Mouse (Mus musculus): Measurements from ENCODE around the gene Nwd2.

Gene Nwd2

DNA sequence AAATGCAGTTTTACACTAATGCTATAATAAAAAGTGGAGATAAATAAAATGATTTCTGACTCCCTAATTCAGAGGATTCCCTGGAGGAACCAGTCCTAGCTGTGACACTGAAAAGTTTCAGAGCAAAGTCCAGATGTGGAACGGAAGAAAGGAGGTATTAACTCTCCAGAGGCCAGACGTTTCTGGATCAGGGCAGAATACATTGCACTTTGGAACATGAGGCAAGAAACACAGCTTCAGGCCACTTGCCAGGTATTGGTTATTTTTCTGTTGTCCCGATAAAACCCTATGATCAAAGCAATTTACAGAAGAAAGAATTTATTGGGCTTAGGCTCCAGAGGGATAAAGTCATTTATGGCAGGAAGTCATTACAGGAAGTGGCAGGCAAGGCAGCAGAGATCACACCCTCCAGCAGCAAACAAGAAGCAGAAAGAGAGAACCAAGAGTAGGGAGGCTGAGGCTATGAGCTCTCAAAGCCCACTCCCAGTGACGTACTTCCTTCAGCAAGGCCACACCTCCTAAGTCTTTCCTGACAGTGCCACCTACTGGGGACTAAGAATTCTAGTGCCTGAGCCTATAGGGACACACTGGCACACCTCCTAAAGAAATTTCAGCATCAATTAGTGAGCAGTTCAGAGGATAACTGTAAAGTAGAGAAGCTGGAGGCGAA lies 106.3 kb downstream of the Nwd2 start:
- no peak for DNase-seq (ENCODE audit: low read depth in 2 of 2, low spot score in 2 of 2)

DNA sequence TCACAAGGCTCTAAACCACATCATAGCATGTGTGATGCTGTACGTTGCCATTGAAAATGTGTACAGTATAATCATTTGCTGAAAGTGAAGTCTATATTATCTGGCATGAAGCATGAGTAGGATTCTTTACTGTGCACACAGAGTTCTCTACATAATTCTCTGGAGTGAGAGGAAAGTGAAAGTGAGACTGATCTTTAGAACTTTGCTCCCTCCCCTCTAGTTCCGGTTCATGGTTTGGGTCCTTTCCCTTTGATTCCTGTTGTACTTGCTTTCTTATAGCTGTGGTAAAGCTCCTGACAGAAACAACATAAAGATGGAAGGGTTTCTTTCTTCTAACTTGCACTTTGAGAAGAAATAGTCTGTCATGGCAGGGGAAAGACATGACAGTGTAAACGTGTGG lies 107.0 kb downstream of the Nwd2 start:
- DNase-seq (ENCODE audit: low read depth in 2 of 2, low spot score in 2 of 2): no peak

DNA sequence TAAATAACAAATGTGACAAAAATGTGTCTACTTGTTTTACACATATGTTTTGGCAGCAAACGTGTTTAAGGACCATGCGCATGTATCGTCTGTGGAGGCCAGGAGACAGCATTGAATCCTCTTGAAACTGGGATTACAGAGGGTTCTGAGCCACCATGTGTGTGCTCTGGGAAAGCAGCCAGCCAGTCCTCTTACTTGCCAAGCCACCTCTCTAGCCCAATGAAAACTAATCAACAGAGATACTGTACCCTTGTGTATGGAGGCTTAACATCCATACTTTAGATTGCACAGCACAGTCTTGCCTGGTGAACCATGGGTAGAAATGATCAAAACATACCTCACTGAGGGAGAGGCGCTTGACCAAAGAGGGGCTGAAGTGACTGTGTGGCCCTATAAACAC lies 117.0 kb downstream of the Nwd2 start:
- no peak for DNase-seq (ENCODE audit: low read depth in 2 of 2, low spot score in 2 of 2)

DNA sequence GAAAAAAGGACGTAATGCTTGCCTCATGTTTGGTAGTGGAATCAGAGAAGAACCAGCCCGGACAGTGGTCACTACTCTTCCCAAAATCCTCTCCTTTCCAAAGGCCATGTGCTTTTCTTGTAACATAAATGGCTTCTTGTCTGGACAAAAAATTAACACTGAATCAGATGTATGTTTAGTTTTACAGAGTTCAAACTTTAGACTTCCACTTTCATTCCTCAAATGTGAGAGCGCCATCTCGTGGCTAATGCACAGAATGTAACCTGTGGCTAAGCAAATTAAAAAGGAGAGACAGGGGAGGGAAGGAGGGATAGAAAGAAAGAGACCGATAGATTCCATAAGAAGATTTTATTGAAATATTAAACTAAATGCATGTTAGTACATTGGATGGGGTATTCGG lies 117.8 kb downstream of the Nwd2 start:
- peak in 1 of 2 experiments; percentile 8 for DNase-seq (ENCODE audit: low read depth in 2 of 2, low spot score in 2 of 2)

DNA sequence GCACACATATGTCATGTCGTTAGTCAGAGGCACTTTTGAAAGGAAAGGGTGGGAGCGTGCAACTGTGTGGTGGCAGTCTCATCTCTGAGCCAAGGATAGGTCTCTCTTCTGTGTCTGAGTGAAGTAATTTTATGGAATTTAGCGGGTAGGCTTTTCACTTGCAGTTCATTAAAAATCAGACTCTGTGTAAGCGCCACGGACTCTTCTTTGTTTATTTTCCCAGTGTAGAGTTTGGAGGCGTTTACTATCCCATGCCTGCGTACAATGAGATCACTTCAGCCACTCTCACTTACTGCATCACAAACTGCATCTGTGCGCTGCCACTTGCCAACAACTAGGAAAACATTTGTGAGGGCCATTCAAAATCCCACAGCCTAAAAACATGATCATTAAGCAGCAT lies 118.6 kb downstream of the Nwd2 start:
- DNase-seq (ENCODE audit: low read depth in 2 of 2, low spot score in 2 of 2): no peak

DNA sequence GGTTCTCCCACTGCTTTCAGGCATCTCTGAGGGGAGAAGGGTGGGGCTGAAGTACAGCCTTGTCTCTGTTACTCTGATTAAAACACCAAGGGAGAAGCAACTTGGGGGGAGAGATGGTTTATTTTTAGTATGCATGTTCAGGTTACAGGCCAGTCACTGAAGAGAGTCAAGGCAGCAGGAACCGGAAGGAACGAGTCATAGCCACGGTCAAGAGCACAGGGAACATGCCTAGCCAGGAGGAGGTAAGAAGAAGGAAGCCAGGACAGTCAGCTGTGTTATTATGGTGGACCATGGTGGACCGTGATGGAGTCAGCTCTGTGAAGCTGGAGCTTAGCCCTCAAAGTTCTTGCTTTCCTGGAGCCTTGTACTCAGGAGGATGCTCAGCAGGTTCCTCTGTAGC lies 119.3 kb downstream of the Nwd2 start:
- DNase-seq (ENCODE audit: low read depth in 2 of 2, low spot score in 2 of 2): no peak

DNA sequence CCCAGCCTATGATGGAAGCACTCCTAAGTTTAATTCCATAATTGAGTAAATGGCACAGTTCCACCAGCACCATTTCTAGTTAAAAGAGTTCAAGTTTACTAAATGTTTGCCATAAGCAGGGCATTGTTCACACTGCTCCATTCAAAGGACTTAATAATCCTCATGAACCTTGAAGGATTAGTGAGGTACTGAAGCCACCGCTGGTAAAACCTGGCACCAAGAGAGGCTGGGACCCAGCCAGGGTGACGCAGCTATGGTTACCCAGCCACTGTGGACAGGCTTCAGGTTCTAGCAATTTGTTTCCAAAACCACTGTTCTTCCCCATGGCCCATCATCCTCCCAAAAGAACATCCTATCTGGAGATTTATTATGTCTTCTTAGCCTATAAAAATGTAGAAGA lies 124.1 kb downstream of the Nwd2 start:
- DNase-seq (ENCODE audit: low read depth in 2 of 2, low spot score in 2 of 2): no peak

DNA sequence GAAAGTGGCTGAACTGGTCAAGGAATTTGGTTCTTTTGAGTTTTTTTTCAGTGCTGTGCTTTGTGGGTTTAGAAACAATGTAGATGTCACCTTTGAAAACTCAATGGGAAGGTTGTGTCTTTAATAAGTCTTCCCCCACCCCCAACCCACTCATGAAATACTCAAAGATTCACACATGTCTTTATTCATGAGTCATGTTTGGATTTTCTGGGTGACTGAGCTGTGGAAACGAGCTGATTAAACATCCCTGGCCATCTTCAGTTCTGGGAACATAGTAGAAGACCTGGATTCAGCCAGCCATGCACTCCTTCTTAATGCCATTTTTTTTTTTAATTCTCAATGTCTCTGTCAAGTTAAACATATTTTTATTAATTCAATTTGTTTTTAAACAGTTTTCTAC lies 124.7 kb downstream of the Nwd2 start:
- no peak for DNase-seq (ENCODE audit: low read depth in 2 of 2, low spot score in 2 of 2)

DNA sequence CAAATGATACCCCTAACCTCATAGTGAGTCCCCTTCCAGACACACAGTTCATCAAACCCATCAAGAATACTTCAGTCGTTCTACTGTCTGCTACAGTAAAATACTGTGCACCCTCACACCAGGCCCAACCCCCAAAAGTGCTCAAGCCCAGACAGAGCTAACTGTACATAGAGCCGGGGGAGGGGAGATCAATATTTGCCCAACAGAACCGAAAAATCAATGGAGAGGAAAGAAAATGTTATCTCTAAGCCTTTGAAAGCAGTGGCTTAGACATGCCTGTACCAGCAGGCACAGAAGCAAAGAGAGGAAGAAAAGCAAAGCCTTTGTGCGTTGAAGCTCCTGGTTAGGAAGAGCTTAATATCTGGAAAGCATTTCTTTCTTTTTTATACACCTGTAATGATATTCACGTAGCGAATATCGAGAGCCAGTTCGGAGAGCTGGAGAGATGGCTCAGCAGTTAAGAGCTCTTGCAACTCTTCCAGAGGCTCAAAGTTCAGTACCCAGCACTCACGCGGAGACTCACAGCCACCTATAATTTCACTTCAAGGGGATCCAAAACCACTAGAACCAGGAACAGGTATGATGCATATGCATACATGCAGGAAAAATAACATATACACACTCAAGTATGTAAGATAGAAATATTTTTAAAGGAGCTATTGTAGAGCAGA lies 139.4 kb downstream of the Nwd2 start:
- no peak for DNase-seq (ENCODE audit: low read depth in 2 of 2, low spot score in 2 of 2)

DNA sequence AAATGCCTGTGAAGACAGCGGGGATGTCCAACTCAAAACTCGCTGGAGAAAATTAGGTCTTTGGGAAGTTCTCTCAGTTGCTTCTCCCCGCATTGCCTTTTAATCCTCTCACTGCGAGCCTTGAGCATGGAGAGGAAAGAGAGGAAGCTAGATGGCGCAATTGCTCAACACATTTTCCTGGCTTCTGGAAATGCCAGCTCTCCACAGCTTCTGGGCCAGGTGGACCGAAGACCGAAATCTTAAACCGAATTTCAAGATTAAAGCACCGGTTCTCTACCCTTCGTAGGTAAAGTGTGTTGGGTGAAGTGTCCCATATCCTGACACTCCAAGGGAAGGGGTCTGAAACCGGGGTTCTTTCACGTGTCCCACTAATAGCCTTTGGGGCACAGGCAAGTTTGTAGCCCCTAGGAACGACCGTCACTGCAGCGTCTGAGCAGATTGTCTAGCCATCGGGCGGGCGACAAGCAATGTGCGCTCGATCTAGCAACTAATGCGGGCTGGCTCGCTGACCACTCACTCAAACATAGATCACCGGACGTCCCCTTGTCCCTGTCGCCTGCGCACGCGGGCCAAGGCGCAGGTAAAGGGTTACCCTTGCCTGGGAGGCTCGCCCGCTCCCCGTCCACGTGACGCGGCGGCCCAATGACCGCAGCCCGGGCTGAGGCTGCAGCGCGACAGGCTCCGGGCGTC lies 163.1 kb downstream of the Nwd2 start, which contains the start of gene 0610040J01Rik:
Gene 0610040J01Rik, plus strand, starts transcription at position 545 of the 690 bp plus-strand sequence.
- DNase-seq (ENCODE audit: low read depth in 2 of 2, low spot score in 2 of 2): peak in 1 of 2 experiments; percentile 16

DNA sequence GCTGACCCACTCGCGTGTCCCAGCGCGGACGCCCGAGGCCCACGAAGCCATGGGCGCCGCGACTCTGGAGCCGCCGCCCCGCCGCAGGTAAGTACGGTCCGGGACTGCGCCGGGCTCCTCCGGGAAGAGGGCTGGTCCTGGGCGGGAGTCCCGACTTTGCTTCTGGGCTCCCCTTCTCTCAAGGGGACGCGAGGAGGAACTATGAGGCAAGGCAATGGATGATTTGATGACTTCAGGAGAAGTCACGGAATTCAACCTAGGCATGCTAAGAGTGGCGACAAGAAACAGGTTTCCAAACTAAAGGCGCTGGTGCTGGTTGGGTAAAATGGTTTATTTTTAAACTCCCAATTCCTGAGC lies 163.6 kb downstream of the Nwd2 start:
- DNase-seq (ENCODE audit: low read depth in 2 of 2, low spot score in 2 of 2): no peak

DNA sequence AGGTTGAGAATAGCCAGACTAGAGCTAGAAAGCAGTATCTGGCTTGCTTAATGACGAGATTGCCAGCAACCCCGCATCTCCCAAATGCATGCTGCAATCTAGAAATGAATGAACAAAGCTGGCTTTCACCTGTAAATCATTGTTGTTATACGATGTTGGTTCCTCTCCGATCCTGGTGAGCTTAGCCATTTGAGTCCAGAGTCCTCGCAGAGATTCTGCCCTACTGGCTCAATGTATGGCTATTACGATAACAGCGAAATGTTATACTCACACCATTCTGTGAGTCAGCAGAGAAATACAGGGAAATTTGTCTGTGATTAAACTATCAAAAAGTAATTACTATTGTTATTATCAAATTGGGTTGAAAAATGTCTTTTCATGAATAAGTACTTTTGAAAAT lies 167.7 kb downstream of the Nwd2 start:
- no peak for DNase-seq (ENCODE audit: low read depth in 2 of 2, low spot score in 2 of 2)

DNA sequence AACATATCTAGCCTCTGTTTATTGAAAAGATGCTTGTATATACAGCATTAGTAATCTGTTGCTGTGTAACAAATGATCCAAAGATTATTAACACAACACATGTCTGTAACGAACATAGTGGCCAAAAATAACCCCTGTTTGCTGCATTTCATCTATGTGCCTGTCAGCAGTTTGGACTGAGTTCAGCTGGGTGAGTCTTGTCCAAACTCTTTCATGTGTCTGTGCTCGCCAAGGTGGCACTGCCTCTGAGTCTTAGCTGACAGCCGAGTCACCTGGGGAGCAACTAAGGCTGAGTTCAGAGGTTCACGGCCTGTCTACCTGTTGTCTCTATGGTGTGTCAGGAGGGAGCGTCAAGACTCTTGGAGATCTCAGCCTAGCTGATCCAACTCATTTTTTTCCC lies 168.4 kb downstream of the Nwd2 start:
- no peak for DNase-seq (ENCODE audit: low read depth in 2 of 2, low spot score in 2 of 2)

DNA sequence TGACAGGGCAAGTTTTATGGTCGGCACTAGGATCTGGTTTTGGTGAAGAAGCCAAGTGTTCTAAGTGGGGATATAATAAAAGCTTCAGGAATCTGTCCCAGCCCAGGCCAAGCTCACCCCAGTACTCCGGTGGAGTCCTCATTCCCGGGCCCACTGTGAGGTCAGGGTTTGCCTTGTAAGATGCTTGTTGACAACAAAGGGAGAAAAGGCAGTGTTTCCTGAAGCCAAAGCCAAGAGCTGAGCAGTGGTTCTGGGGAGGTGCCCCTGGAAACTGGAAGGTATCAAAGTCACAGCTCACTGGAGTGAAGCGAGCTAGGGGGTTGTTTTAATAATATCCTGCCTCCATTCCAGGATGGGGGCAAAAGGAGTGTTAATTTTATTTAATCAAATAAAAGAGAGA lies 170.1 kb downstream of the Nwd2 start:
- no peak for DNase-seq (ENCODE audit: low read depth in 2 of 2, low spot score in 2 of 2)

DNA sequence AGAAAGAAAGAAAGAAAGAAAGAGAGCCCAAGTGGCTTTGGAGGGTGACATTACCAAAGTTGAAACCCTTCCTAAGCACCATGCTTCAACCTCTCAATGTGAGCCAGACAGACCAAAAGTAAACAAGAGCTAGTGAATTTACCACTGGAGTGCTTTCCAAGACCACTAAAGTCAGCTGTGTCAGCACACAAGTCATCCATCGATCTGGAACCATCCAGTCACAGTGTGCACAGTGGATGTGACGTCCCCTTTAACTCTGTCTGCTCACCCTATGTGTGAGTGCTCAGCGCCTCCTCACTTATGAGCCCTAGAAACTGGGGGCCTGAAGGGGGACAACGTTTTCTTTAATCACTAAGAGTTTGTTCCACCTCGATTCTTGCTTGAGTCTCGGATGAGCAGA lies 170.6 kb downstream of the Nwd2 start:
- DNase-seq (ENCODE audit: low read depth in 2 of 2, low spot score in 2 of 2): no peak

DNA sequence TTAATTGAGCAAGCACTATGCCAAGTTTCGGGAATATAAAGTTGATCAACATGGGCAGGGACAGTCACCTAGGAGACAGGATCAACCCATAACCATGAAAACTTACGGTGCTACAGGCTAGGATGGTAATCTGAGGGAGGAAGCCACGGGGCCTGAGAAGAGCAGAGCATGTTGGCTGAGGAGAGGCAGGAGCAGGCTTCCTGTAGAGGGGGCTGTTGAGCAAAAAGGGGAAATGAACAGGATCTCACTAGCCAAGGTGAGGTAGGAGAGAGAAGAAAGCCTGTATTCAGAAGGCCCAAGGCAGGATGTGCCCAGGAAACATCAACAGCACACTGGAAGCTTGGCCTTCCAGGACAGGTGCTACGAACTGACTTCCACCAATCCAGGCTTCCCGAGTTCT lies 172.3 kb downstream of the Nwd2 start:
- no peak for DNase-seq (ENCODE audit: low read depth in 2 of 2, low spot score in 2 of 2)

DNA sequence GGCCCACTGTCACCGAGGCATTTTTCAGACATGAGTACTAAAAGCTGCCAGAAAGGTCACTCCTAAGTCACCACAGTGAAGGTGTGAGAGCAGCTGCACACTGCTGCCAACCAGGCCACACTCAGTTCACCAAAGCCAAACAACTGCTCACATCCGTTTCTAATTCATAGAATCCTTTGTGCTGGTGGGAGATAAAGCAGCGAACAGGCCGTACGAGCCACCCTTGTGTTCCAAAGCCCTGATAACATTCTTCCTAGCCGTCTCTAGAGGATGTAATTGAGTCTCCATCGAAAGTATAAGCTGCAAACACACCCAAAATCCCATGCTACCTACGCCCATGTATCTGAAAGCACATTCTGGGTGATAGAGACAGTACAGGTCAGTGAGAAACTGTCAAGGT lies 173.0 kb downstream of the Nwd2 start:
- no peak for DNase-seq (ENCODE audit: low read depth in 2 of 2, low spot score in 2 of 2)

DNA sequence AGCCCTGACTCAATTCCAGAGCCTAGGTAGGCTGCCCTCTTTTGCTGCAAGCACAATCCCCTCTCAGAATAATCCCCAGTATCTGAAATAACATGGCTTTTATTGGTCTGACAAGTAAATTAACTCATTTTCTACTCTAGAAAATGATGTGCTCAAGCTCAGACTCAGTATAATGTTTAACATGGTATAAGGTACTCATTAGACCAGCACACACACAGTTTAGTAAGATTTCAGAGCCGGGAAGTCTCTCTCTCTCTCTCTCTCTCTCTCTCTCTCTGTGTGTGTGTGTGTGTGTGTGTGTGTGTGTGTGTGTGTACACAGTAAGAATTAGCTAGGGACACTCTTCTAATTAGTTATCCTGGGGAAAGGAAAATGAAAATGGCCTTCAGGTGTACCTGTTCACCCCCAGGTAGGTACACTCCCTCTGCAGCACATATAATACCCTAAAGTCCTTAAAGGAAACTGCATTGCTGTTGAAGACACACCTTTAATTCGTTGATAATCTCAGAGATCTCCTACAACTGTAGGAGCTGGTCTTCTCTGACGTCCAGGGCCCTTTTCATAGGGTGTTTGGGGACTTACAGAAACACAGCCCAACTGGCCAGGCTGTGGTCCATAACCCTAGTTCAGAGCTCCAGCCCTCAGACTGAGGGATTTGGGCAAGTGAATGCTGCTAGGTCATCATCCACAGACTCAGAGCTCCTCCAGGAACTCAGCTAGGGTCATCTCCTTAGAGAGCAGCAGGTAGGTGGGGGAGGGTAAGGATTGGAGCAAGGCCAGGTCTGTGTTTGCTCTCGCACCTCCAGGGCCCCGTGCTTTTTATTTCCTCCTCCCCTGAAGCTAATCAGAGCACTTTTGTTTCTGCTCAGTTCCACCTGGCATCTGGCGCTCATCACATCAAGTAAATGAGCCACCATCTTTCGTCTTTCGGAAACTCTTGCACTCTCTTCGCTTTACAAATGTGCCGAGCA lies 174.7 kb downstream of the Nwd2 start:
- no peak for DNase-seq (ENCODE audit: low read depth in 2 of 2, low spot score in 2 of 2)

DNA sequence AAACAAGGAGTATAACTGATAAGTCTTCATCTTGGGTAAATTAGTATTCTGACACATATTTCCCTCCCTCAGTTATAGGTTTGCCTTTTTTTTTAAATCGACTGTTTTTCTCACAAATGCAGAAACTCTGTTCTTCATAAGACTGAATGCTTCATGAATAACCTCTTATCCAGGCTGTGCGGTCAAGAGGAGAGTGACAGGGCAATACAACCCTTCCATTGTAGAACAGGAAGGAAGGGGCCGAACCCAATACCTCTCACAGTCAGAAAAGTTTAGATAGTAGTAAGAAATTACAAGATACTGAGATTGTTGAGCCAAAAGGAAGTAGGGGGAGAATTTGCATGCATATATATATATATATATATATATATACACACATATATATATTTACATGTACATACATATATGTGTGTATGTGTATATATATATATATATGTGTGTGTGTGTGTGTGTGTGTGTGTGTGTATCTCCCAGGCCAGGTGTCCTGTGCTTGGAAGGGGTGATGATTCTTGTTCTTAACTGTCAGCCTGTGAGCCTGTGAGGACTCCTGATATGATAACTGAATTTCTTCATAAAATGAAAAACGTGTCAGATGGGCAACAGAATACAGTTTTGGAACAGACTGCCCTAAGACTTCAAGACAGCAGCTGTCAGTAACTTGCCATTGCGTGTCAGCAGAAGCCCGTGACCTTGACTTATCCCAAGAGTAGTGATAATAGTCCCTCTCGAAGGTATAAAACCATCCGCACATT lies 175.9 kb downstream of the Nwd2 start:
- no peak for DNase-seq (ENCODE audit: low read depth in 2 of 2, low spot score in 2 of 2)

DNA sequence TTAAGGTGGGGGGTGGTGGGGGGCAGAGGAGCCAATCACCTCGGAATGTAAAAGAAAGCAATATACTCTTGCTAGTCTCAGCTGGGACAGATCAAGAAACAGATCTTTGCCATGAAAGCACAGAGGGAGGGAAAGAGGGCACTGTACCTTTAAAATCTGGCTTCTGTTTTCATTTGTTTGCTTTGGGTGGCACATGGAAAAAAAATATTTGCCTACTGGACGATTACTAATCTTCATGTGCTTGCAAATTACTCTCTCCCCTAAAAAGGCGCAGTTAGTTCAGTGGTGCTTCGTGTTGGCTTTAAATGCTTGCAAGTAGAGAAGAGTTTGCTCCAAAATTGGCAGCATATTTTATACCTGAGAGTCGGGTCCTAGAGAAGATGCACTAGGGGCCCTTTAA lies 177.0 kb downstream of the Nwd2 start:
- no peak for DNase-seq (ENCODE audit: low read depth in 2 of 2, low spot score in 2 of 2)

DNA sequence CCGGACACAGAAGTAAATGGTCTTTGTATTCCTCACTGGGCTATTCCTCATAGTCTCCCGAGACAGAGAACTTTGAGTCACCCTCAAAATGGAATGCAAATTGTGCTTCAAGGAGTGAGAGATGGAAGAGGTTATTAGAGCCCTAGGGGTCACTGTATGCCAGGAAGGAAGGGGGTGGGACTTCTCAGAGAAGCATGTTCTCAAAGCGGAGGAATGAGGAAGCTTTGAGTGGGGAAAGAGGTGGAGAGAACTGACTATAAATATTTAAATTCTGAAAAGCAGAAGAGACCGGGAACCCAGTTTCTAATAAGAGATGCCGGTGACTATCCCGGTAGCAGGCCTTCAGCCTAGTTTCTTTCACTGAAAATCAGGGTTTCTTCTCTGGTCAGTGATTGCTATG lies 178.1 kb downstream of the Nwd2 start:
- no peak for DNase-seq (ENCODE audit: low read depth in 2 of 2, low spot score in 2 of 2)
